In genomic region chr4:127060585-127061290, GRCm38 (mm10) we compare ENCODE assay signal across 8 mouse cellular contexts. TPM values are rescaled to one million over a fixed set of nuclear protein-coding genes. Genes with fewer than 3 reads are reported as not detected.
DNase-seq lines count a peak whose midpoint lies in the region; ATAC-seq and TF ChIP-seq lines count a peak whose summit lies in the region.

Gene Zmym1 (minus strand): TSS chr4:127061152.

- intact Hi-C loops in heart, postnatal 36 days (cut with DNase I), result loop anchor here (5.0 kb wide), 1 partner anchor 38 kb away; the partner anchor contains the start of gene Sfpq

- H3K27me3 ChIP-seq in forebrain, embryonic 16.5 days (replicated peaks; ENCODE audit: control insufficient read depth, insufficient read depth, low read length), result no peaks in the 10 kb centered on the region
- no peaks in the 10 kb centered on the region for H3K27me3 ChIP-seq in lung, embryonic 15.5 days

- peaks cover 6% of the 10 kb centered on the region for H3K36me3 ChIP-seq in ES-E14 (ENCODE audit: control insufficient read depth, insufficient read depth, low read length, poor library complexity, severe bottlenecking)
- peaks cover 6% of the 10 kb centered on the region; the same call in 1 of the 2 replicates for H3K36me3 ChIP-seq in forebrain, embryonic 16.5 days (ENCODE audit: control insufficient read depth, insufficient read depth)
- peaks cover 11% of the 10 kb centered on the region; the same call in 1 of the 2 replicates for H3K36me3 ChIP-seq in lung, embryonic 15.5 days

- ATAC-seq in forebrain, embryonic 16.5 days, result peak; percentile 96
- ATAC-seq in lung, embryonic 15.5 days (ENCODE audit: borderline replicate concordance, extremely low read depth, low FRiP score, low TSS enrichment), result peak; percentile 94

- H3K9ac ChIP-seq in ES-E14 (ENCODE audit: insufficient read depth, low read depth, low read length, poor library complexity, severe bottlenecking), result peak within 1 kb of the TSS; percentile 90
- peak within 1 kb of the TSS; percentile 69 for H3K9ac ChIP-seq in forebrain, embryonic 16.5 days (replicated peaks; ENCODE audit: low read depth, low read length)
- H3K9ac ChIP-seq in lung, embryonic 15.5 days, result peak within 1 kb of the TSS; percentile 59

- peak within 1 kb of the TSS; percentile 20; the same call in 1 of the 2 replicates for H3K27ac ChIP-seq in ES-E14 (ENCODE audit: insufficient read depth, low read depth, low read length, poor library complexity, severe bottlenecking)
- no peak within 1 kb of the TSS for H3K27ac ChIP-seq in forebrain, embryonic 16.5 days (ENCODE audit: low read length)
- peak within 1 kb of the TSS; percentile 55; the same call in 1 of the 2 replicates for H3K27ac ChIP-seq in lung, embryonic 15.5 days

- DNase-seq in ES-E14 (ENCODE audit: low read depth, low spot score), result peak; percentile 82
- DNase-seq in cerebellum, adult 11-12 months, result peak; percentile 88
- peak; percentile 92 for DNase-seq in heart, postnatal 36 days
- peak; percentile 74 to 84 for DNase-seq in layer of hippocampus, adult 8-10 months (ENCODE audit: low spot score in 2 of 2)
- peak; percentile 83 for DNase-seq in ovary, adult 18-20 months (ENCODE audit: low spot score)
- peak; percentile 93 for DNase-seq in thymus, postnatal 0 days (ENCODE audit: low spot score)

- in situ Hi-C loops in ES-E14 (cut with MboI; ENCODE audit: low sequenced_read_pairs in 2 of 2, unreplicated experiment in 2 of 2), result loop anchor here in 1 of 2 experiments (10.0 kb wide), 1 partner anchor 184 kb away; the partner anchor contains the start of gene Smim12

- peaks cover 0 to 6% of the 10 kb centered on the region in 2 experiments; a peak in 2 of 4 replicates for H3K4me1 ChIP-seq in ES-E14 (ENCODE audit: control insufficient read depth in 2 of 2, insufficient read depth in 2 of 2, low read length in 2 of 2, poor library complexity in 1 of 2)
- 0 out of 2 replicates have a peak, but pooled peaks cover 3% of the 10 kb centered on the region for H3K4me1 ChIP-seq in forebrain, embryonic 16.5 days (replicated peaks; ENCODE audit: control insufficient read depth, insufficient read depth, low read length)
- 0 out of 2 replicates have a peak, but pooled peaks cover 2% of the 10 kb centered on the region for H3K4me1 ChIP-seq in lung, embryonic 15.5 days

- under 1% methylated on average over 38 of the region's 38 CpGs for WGBS in forebrain, embryonic 16.5 days
- WGBS in lung, embryonic 15.5 days, result 1% methylated on average over 38 of the region's 38 CpGs

- H3K4me2 ChIP-seq in forebrain, embryonic 16.5 days (ENCODE audit: low read length), result peak within 1 kb of the TSS; percentile 75
- peak within 1 kb of the TSS; percentile 71 for H3K4me2 ChIP-seq in lung, embryonic 15.5 days

- H3K9me3 ChIP-seq in ES-E14 (ENCODE audit: control insufficient read depth, insufficient read depth, low read depth, low read length), result no peaks in the 10 kb centered on the region
- H3K9me3 ChIP-seq in forebrain, embryonic 16.5 days (ENCODE audit: control insufficient read depth, low read length), result no peaks in the 10 kb centered on the region
- no peaks in the 10 kb centered on the region for H3K9me3 ChIP-seq in lung, embryonic 15.5 days

- peak within 1 kb of the TSS; percentile 82 to 86 for H3K4me3 ChIP-seq in ES-E14 (ENCODE audit: insufficient read depth in 1 of 2, low read depth in 1 of 2, low read length in 2 of 2, poor library complexity in 1 of 2, severe bottlenecking in 1 of 2)
- peak within 1 kb of the TSS; percentile 64 for H3K4me3 ChIP-seq in forebrain, embryonic 16.5 days (replicated peaks; ENCODE audit: low read length)
- peak within 1 kb of the TSS; percentile 71 for H3K4me3 ChIP-seq in lung, embryonic 15.5 days

TF ChIP-seq in ES-E14, 5 proteins besides CTCF, POLR2A, EP300 and RAD21:
- TF ChIP-seq HCFC1 (IDR thresholded peaks at IDR 0.05; ENCODE audit: borderline replicate concordance, insufficient read depth, low read length) (peak; percentile 71; the same call in 1 of the 2 replicates), ZNF384 (IDR thresholded peaks at IDR 0.05; ENCODE audit: low read depth, low read length) (no peak)
TF ChIP-seq in ES-E14: peak in this region for 1.

RNA-seq across cellular contexts. Expression of gene Zmym1, which starts in this region (rescaled TPM):
- 42.9 and 56.8 TPM in 2 replicates for total RNA-seq in ES-E14 (2012; rRNA removed)
- 32.1 and 37.5 TPM in 2 replicates for polyA plus RNA-seq in forebrain, embryonic 16.5 days (2015; fragmentation: Nextera tagmentation; extraction: Ambion mirVana)
- 1 to 10 TPM; 5.2 to 5.9 TPM for total RNA-seq in heart, postnatal 36 days (2021)
- total RNA-seq in layer of hippocampus, adult 8-10 months (2022), result 10 to 100 TPM; 10.6 to 20.5 (median 14.6) TPM
- 19.1 and 20.1 TPM in 2 replicates for polyA plus RNA-seq in lung, embryonic 15.5 days (2015; fragmentation: Nextera tagmentation; extraction: Ambion mirVana)
- polyA plus RNA-seq in thymus, postnatal 0 days (2015; fragmentation: Nextera tagmentation; extraction: Ambion mirVana), result 27.0 and 27.7 TPM in 2 replicates
